Mouse (Mus musculus) forebrain, embryonic 14.5 days (tissue): ENCODE results near the gene Elf3. TPM values are rescaled to one million over a fixed set of nuclear protein-coding genes. Genes with fewer than 3 reads are reported as not detected.

Source experiments
- ATAC-seq: fragments of 200-750 bp; cut with Nextera tagmentation; 2 replicates; pipeline ENCODE4 v1.8.0; 2017; ENCODE audit warnings: mild to moderate bottlenecking, moderate library complexity
- DNase-seq: peaks from one replicate; pipeline ENCODE4 v3.0.0-alpha.2; 2015; ENCODE audit warnings: low spot score
- H3K27ac ChIP-seq: fragments of 300-500 bp; sonication (generic); 2 replicates; pipeline ENCODE4 v1.5.1; 2014; ENCODE audit warnings: low read depth, mild to moderate bottlenecking, control low read depth, low read length, moderate library complexity
- H3K27me3 ChIP-seq: fragments of 300-500 bp; sonication (generic); replicated peaks from 2 replicates; pipeline ENCODE4 v1.6.1; 2014; ENCODE audit warnings: low read length, control low read depth, mixed read lengths; ENCODE audit not compliant: control insufficient read depth, insufficient read depth
- H3K36me3 ChIP-seq: fragments of 300-500 bp; sonication (generic); 2 replicates; pipeline ENCODE4 v1.6.1; 2014; ENCODE audit warnings: low read length, control low read depth; ENCODE audit not compliant: control insufficient read depth, insufficient read depth
- H3K4me1 ChIP-seq: fragments of 300-500 bp; sonication (generic); 2 replicates; pipeline ENCODE4 v1.6.1; 2014; ENCODE audit warnings: antibody characterized with exemption, low read length, control low read depth; ENCODE audit not compliant: control insufficient read depth, insufficient read depth
- H3K4me2 ChIP-seq: fragments of 300-500 bp; sonication (generic); 2 replicates; pipeline ENCODE4 v1.6.1; 2014; ENCODE audit warnings: mild to moderate bottlenecking, control low read depth, low read length
- H3K4me3 ChIP-seq: fragments of 300-500 bp; sonication (generic); 2 replicates; pipeline ENCODE4 v1.5.1; 2014; ENCODE audit warnings: low read depth, low read length, control low read depth
- H3K9ac ChIP-seq: fragments of 300-500 bp; sonication (generic); 2 replicates; pipeline ENCODE4 v1.6.1; 2014; ENCODE audit warnings: mild to moderate bottlenecking, low read length, control low read depth, moderate library complexity
- H3K9me3 ChIP-seq: fragments of 300-500 bp; sonication (generic); replicated peaks from 2 replicates; pipeline ENCODE4 v1.6.1; 2016; ENCODE audit warnings: low read length, control low read depth, mixed read lengths; ENCODE audit not compliant: control insufficient read depth
- WGBS: fragments of 180-500 bp; shearing (Covaris S2); extraction: QIAGEN DNeasy Blood & Tissue Kit; methylation state at CpG from one replicate; pipeline ENCODE4 v1.1.7; 2014; 5-methylcytosine and 5-hydroxymethylcytosine counted together
- polyA plus RNA-seq: library from polyadenylated mRNA; unstranded; fragments of >200 nt; fragmentation: Nextera tagmentation; extraction: Ambion mirVana; gene quantifications from 2 replicates; pipeline ENCODE4 v1.2.1, GENCODE M21; 2014

Gene Elf3
- polyA plus RNA-seq, 1 experiment from 2014 or later = 0.13 TPM

DNA sequence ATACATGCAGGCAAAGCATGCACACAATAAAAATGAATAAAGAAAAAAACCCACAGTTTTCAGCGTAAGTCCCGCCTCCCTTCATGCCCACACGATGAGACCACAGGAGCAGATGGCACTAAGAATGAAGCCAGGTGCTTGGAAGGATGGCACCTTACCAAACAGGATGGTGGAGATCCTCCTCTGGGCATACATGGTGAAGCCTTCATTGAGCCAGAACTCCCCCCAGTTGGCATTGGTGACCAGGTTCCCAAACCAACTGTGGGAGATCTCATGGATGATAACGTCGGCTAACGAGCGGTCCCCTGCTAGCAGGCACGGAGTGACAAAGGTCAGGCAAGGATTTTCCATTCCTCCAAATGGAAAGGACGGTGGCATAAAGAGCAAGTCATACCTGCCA is 13.0 kb upstream of the Elf3 start:
- ATAC-seq = no peak
- H3K4me3 ChIP-seq = no peak overlapping the region
- H3K27ac ChIP-seq = no peak overlapping the region
- DNase-seq = no peak
- H3K9ac ChIP-seq = no peak overlapping the region
- no peaks in the 10 kb centered on the region for H3K9me3 ChIP-seq
- H3K27me3 ChIP-seq = no peaks in the 10 kb centered on the region
- WGBS = 69% methylated on average over 9 of the region's 9 CpGs
- peaks cover 54% of the 10 kb centered on the region for H3K36me3 ChIP-seq
- H3K4me1 ChIP-seq = no peaks in the 10 kb centered on the region
- no peak overlapping the region for H3K4me2 ChIP-seq

GRCm38 (mm10) chr1:135267663-135268446 is 9.5 kb upstream of the Elf3 start:
- Histone ChIP-seq H3K4me3 (no peak overlapping the region), H3K27ac (no peak overlapping the region), H3K27me3 (no peaks in the 10 kb centered on the region), H3K9me3 (no peaks in the 10 kb centered on the region), H3K36me3 (peaks cover 71% of the 10 kb centered on the region), H3K4me2 (no peak overlapping the region), H3K4me1 (no peaks in the 10 kb centered on the region), H3K9ac (no peak overlapping the region)
- ATAC-seq (no peak), DNase-seq (no peak)
- 92% methylated on average over 10 of the region's 10 CpGs for WGBS

GRCm38 (mm10) chr1:135265834-135266233 is 7.5 kb upstream of the Elf3 start:
- Histone ChIP-seq H3K4me1 (no peaks in the 10 kb centered on the region), H3K4me3 (no peak overlapping the region), H3K4me2 (no peak overlapping the region), H3K27ac (no peak overlapping the region), H3K27me3 (no peaks in the 10 kb centered on the region), H3K9ac (no peak overlapping the region), H3K36me3 (peaks cover 70% of the 10 kb centered on the region), H3K9me3 (no peaks in the 10 kb centered on the region)
- 92% methylated on average over 5 of the region's 5 CpGs for WGBS
- DNase-seq = no peak
- no peak for ATAC-seq

GRCm38 (mm10) chr1:135263316-135263715 is 4.9 kb upstream of the Elf3 start:
- Histone ChIP-seq H3K36me3 (peaks cover 60% of the 10 kb centered on the region), H3K4me3 (no peak overlapping the region), H3K9ac (no peak overlapping the region), H3K9me3 (no peaks in the 10 kb centered on the region), H3K27ac (no peak overlapping the region), H3K4me2 (no peak overlapping the region), H3K4me1 (peaks cover 5% of the 10 kb centered on the region), H3K27me3 (no peaks in the 10 kb centered on the region)
- DNase-seq (no peak), ATAC-seq (no peak)
- 82% methylated on average over 9 of the region's 9 CpGs for WGBS

DNA sequence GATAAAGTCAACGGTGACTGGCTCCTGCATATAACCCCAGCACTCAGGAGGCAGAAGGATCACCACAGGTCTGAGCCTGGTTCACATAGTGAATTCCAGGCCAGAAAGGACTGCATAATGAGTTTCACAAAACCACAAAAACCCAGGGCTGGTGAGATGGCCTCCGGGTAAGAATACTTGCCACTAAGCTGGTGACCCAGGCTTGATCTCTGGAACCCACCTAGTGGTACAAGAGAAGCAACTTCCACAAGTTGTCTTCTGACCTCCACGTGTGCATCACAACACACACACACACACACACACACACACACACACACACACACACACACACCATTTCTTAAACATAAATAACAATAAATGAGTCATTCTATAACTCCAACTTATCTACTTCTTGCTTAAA is 4.0 kb upstream of the Elf3 start:
- DNase-seq = no peak
- H3K4me1 ChIP-seq = peaks cover 5% of the 10 kb centered on the region
- no peaks in the 10 kb centered on the region for H3K9me3 ChIP-seq
- H3K4me3 ChIP-seq = no peak overlapping the region
- peaks cover 50% of the 10 kb centered on the region for H3K36me3 ChIP-seq
- WGBS = 96% methylated on average over 3 of the region's 3 CpGs
- H3K27me3 ChIP-seq = no peaks in the 10 kb centered on the region
- H3K9ac ChIP-seq = no peak overlapping the region
- ATAC-seq = no peak
- H3K27ac ChIP-seq = no peak overlapping the region
- no peak overlapping the region for H3K4me2 ChIP-seq

DNA sequence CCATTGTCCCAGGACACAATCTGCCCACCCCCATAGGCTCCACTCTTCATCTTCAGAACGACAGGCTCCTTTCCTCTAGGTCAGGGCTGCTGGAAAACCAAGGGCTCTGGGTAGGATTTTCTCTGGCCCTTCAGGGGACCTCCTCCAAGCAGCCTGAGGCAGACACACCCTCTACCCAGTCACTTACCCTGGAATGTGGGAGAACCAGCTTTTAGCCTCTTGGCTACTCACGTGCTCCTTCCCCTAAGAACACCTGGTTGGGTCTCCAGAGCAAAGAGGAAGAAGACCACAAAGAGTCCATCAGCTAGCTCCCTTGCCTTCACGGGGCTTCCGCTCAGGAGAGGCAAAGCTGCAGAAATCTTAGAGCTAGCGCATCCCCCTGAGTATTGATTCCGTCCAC is 2.6 kb upstream of the Elf3 start:
- Histone ChIP-seq H3K9ac (no peak overlapping the region), H3K36me3 (peaks cover 36% of the 10 kb centered on the region), H3K9me3 (no peaks in the 10 kb centered on the region), H3K27me3 (no peaks in the 10 kb centered on the region), H3K27ac (no peak overlapping the region), H3K4me3 (no peak overlapping the region), H3K4me2 (no peak overlapping the region), H3K4me1 (peaks cover 5% of the 10 kb centered on the region)
- WGBS = 75% methylated on average over 6 of the region's 6 CpGs
- ATAC-seq (no peak), DNase-seq (no peak)

GRCm38 (mm10) chr1:135259128-135259436 is 714 bp upstream of the Elf3 start:
- DNase-seq = peak; percentile 95
- Histone ChIP-seq H3K4me1 (peaks cover 5% of the 10 kb centered on the region), H3K27ac (no peak overlapping the region), H3K9me3 (no peaks in the 10 kb centered on the region), H3K9ac (peak overlapping the region; percentile 46), H3K4me3 (peak overlapping the region; percentile 2; the same call in 1 of the 2 replicates), H3K27me3 (no peaks in the 10 kb centered on the region), H3K36me3 (peaks cover 18% of the 10 kb centered on the region), H3K4me2 (peak overlapping the region; percentile 40)
- WGBS = under 1% methylated on average over 10 of the region's 10 CpGs
- ATAC-seq = peak; percentile 92

GRCm38 (mm10) chr1:135256299-135256698 is 2.1 kb downstream of the Elf3 start:
- DNase-seq = no peak
- Histone ChIP-seq H3K4me1 (peaks cover 5% of the 10 kb centered on the region), H3K27me3 (no peaks in the 10 kb centered on the region), H3K36me3 (no peaks in the 10 kb centered on the region), H3K9ac (no peak overlapping the region), H3K4me3 (no peak overlapping the region), H3K27ac (no peak overlapping the region), H3K4me2 (no peak overlapping the region), H3K9me3 (no peaks in the 10 kb centered on the region)
- no peak for ATAC-seq
- 82% methylated on average over 6 of the region's 6 CpGs for WGBS

DNA sequence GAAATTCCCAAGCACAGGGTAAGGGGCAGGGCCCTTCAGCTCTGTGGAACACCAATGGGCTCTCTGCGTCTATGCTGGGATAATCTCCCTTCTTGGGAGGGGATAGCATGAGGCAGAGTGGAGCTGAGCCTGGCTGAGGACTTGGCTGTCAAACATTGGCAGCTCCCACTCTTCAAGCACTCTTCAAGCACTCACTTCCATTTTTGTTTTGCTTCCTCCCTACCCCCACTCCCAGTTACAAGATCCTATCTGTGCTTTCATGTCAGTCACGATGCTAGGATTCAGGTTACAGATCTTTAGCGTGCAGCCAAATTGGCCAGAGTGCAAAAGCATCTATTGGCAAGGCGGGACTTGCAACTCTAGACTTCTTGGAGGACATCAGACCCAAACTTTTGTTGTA is 5.5 kb downstream of the Elf3 start:
- Histone ChIP-seq H3K9me3 (no peaks in the 10 kb centered on the region), H3K4me2 (no peak overlapping the region), H3K4me1 (no peaks in the 10 kb centered on the region; the same call in 1 of the 2 replicates), H3K36me3 (no peaks in the 10 kb centered on the region), H3K27me3 (no peaks in the 10 kb centered on the region), H3K4me3 (no peak overlapping the region), H3K9ac (no peak overlapping the region), H3K27ac (no peak overlapping the region)
- ATAC-seq (no peak), DNase-seq (no peak)
- 68% methylated on average over 4 of the region's 4 CpGs for WGBS
